Mouse (Mus musculus) lung, postnatal 25 days (tissue): ENCODE measurements around the gene Nfe2l1.
"Not testable (repeated sequence)": the region's sequence is repeated elsewhere in the genome, so short reads cannot be mapped to it uniquely, and the experiment has no call there.

ENCODE experiments used
- DNase-seq: peaks from one replicate; pipeline ENCODE4 v3.0.0; 2022; ENCODE audit warnings: low spot score

The Nfe2l1 gene

DNA sequence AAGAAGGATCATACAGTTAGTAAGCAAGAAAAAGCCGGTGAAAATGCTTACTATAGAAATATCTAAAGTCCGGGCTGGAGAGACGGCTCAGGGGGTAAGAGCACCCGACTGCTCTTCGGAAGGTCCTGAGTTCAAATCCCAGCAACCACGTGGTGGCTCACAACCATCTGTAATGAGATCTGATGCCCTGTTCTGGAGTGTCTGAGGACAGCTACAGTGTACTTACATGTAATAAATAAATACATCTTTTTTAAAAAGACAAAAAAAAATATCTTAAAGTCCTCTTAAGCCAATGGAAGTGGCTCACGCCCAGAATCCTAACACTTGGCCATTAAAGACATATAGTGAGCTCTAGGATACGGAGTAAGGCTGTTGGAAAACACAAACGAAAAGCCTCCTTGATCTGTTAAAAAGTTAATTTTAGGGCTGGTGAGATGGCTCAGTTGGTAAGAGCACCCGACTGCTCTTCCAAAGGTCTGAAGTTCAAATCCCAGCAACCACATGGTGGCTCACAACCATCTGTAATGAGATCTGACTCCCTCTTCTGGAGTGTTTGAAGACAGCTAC is 51.6 kb downstream of the Nfe2l1 start:
- not testable (repeated sequence) for DNase-seq

DNA sequence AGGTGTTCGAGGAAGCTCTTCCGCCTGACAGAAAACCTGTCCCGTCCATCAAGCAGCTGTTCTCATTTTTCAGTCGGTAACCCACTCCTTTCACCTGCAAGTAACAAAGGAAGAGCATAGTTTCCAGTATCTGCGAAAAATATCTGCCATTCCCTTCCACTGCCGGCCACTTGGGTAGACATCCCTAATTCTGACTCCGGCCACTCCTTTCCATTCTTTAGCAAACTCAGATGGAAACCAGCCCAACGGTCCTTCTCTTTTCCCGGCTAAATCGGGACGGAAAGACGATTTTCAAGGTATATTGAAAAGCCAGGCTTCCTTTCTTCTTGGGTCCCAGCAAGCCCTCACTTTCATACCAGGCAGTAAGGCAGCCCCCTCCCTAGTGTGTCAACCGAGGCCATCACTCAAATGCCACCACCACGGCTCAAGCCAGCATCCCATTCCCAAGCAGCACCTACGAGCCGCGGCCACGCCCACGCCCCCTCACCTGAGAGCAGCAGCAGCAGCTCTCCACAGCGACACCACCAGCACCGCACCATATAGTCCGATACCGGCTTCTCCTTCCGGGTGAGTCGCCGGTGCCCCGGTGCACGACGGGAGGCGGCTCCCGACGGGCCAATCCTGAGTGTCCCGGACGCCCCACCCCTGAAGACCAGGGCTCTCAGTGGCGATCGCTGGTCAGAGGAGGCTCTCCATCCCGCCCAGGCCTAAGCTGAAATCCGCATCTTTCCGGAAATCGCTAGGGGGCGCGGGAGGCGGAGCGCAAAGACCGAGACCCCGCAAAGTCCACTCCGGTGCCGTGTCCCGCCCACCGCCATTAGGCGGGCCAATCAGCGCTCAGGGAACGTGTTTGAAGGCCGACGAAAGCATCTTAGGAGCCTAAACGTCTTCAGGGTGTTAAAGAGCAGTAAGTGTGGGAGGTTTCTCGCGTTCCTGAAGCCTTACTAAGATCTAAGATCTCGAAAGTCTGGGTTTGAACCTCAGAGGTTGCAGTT is 52.5 kb downstream of the Nfe2l1 start, which contains the start of gene Snx11:
Gene Snx11 (minus strand): TSS at position 592 of the 995 bp plus-strand sequence.
- peak; percentile 100 for DNase-seq

DNA sequence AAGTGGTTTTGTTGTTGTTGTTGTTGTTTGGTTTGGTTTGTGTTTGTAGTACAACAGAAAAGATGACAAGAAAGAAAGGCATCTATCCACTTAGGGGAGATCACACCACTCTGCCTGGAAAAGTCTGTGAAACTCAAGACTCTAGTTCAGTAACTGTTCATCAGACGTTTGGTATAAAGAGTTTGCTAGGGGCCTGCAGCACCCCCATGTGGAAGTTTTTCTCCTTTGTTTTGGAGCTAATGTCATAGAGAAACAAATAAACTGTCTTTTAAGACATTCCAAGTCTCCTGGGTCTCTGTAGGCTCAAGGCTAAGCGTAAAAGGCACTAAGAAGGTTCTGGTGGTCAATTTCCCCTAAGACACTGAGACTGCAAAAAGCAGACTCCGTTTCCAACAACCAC is 53.7 kb downstream of the Nfe2l1 start:
- DNase-seq: no peak

DNA sequence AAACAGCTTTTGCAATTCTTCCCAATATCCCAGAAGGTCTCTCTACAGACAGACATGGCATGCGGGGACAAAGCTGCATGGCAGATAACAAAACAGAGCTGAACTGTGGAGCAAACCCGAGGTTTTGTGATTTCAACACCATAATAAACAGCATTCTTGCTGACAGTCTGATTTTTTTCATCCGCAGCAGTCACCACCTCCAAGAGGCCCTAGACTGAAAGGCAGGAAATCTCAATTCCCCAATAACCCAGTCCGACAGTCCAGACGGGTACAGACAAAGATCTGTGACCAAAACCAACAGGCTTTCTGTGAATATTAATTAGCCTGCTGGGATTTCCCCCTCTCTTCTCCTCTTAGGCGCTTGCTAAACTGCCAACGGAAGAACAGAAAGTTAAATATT is 54.1 kb downstream of the Nfe2l1 start:
- DNase-seq: no peak

DNA sequence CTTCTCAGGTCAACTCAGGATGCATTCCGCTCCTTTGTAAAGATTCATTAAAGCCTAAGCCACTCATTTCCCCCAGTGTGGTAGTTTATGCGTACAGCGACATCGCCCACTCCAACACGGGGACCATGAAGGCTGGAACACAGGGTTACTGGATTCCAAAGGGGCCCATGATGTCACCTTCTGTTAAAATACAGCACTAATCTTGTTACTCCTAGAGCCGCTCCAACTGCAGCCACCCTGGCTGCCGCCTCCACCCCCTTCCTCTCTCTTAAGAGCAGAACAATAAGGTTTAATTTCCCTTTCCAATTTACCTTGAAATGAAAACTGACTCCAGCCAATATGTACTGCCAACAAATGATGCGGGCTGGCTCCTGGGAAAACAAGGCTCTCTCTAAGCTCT is 54.7 kb downstream of the Nfe2l1 start:
- no peak for DNase-seq

DNA sequence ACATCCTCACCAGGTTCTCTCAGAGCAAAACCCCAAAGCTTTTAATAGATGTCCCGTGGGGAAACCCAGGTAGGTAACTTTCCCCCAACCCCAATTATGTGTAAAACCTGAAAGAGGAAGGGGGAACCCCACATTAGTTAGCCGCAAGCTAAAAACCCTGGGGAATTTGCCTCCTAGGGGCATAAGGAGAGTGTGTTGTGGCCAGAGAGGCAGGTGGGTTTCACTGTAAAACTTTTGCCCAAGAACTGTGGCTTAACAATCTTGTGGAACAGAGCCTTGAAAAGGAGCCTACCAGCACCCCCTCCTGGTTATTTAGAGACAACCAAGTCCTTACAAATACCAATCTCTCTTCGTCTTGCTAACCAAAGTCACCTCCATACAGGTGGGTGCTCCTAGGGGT is 55.2 kb downstream of the Nfe2l1 start:
- peak; percentile 23 for DNase-seq

DNA sequence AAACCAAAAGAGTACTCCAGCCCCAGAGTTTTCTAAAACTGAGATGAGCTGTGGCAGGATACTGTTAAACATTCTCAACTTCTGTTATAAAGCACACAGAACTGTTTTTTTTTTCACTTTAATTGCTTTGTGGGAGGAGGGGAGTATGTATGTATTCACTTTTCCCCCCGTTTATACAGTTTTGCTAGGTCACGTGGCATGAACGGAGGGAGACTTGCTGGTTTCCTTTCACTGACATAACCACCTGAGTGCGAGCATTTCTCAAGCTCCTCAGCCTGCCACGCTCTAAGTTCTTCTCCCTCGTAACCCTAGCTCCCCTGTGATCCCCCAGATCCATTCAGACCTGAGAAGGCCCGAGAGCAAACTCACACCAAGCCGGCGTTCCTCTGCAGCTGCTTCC is 57.4 kb downstream of the Nfe2l1 start:
- DNase-seq: no peak

DNA sequence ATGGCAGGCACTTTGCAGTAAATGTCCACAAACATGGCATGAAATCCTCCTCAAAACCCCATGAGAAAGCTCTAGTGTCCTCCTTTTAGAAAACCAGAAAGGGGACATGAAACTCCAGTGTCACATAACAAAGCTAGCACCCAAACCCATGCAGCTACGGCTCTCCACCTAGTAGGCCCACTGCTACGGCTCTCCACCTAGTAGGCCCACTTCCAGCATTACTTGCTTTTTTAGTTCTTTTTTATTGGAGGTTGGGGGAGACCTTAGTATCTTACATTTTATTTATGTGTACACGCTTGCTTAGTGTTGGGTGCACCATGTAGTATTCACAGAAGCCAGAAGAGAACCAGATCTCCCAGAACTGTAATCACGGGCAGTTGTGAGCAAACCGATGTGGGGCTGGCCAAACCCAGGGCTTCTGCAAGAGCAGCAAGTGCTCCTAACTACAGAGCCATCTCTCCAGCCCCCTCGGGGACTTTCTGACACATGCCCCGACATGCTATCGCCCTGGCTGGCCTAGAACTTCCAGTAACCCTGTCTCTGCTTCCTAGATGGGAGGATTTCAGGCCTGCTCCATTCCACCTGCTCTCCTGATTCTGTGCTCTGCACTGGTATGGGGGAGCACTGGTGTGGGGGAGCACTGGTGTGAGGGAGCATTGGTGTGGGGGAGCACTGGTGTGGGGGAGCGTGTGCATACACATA is 58.3 kb downstream of the Nfe2l1 start:
- DNase-seq: no peak

DNA sequence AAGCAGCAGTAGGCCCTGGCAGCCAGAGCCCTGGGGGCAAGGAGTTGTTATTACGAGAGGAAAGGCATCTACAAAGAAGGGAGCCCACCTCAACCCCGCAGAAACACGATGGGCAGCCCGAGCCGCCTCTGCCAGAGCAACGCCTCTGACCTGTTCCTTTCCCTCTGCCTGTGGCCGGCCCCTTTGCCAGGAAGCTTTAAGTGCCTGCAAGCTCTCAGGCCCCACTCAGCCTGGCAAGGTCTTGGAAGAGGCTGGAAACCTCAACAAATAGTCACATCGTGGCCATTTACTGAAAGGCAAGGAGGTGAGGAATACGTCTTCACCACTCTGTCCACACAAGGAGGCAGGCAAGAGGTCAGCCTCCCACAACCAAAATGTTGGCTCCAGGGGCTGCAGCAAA is 61.5 kb downstream of the Nfe2l1 start:
- DNase-seq: peak; percentile 69
